Mouse (Mus musculus) C2C12 (cell line): Measurements from ENCODE around the gene Ank2. TPM values are rescaled to one million over a fixed set of nuclear protein-coding genes. Genes with fewer than 3 reads are reported as not detected.

Source experiments
- H3K27me3 ChIP-seq: one replicate; pipeline ENCODE4 v1.6.1; 2011; ENCODE audit not compliant: control insufficient read depth, insufficient read depth, insufficient read length
- H3K36me3 ChIP-seq: one replicate; pipeline ENCODE4 v1.6.1; 2011; ENCODE audit not compliant: control insufficient read depth, insufficient read depth
- H3K4me3 ChIP-seq: one replicate; pipeline ENCODE4 v1.5.1; 2011; ENCODE audit warnings: mild to moderate bottlenecking, control low read depth; ENCODE audit not compliant: poor library complexity, insufficient read depth, severe bottlenecking
- H3K79me2 ChIP-seq: one replicate; pipeline ENCODE4 v1.6.1; 2011; ENCODE audit not compliant: control insufficient read depth, insufficient read depth
- H3K79me3 ChIP-seq: one replicate; pipeline ENCODE4 v1.6.1; 2011; ENCODE audit warnings: low read depth, control low read depth
- H3ac ChIP-seq: one replicate; pipeline ENCODE3; 2011; ENCODE audit warnings: low read depth; ENCODE audit not compliant: control insufficient read depth, insufficient read length
- CEBPB ChIP-seq: IDR thresholded peaks from one replicate; pipeline ENCODE4 v1.6.1; 2011; ENCODE audit warnings: low read depth, mild to moderate bottlenecking, control low read depth, moderate library complexity
- CTCF ChIP-seq: IDR thresholded peaks from one replicate; pipeline ENCODE4 v1.5.1; 2011; ENCODE audit not compliant: control insufficient read depth, insufficient read depth, insufficient read length
- FOSL1 ChIP-seq: IDR thresholded peaks from one replicate; pipeline ENCODE4 v1.8.0; 2011; ENCODE audit warnings: mild to moderate bottlenecking, low read length; ENCODE audit not compliant: poor library complexity, insufficient read depth, severe bottlenecking
- MAX ChIP-seq: IDR thresholded peaks from one replicate; pipeline ENCODE4 v1.6.1; 2011; ENCODE audit warnings: mild to moderate bottlenecking, control low read depth
- MYOD1 ChIP-seq: IDR thresholded peaks from one replicate; pipeline ENCODE4 v1.6.1; 2011; ENCODE audit warnings: low read depth; ENCODE audit not compliant: control insufficient read depth, insufficient read length
- MYOG ChIP-seq: IDR thresholded peaks from one replicate; pipeline ENCODE4 v1.6.1; 2011; ENCODE audit not compliant: control insufficient read depth, insufficient read length; ENCODE audit errors: extremely low read depth
- USF1 ChIP-seq: IDR thresholded peaks from one replicate; pipeline ENCODE4 v1.6.1; 2011; ENCODE audit warnings: low read depth, mild to moderate bottlenecking, control low read depth, moderate library complexity
- polyA plus RNA-seq: library from polyadenylated mRNA; unstranded; fragments of >200 nt; fragmentation: generic; extraction: Trizol; gene quantifications from one replicate; pipeline ENCODE4 v1.2.1, GENCODE M21; 2012; ENCODE audit warnings: missing spikeins

The Ank2 gene
- polyA plus RNA-seq, 1 experiment = 3.5 TPM

GRCm38 (mm10) chr3:127460891-127461437, 38.2 kb downstream of the Ank2 start:
- TF ChIP-seq MYOD1 (no peak), CTCF (no peak), USF1 (no peak), FOSL1 (no peak), MYOG (no peak), MAX (no peak), CEBPB (no peak)
- Histone ChIP-seq H3K79me2 (no peaks in the 10 kb centered on the region), H3K36me3 (no peaks in the 10 kb centered on the region), H3K4me3 (no peak overlapping the region), H3K27me3 (no peaks in the 10 kb centered on the region), H3K79me3 (no peaks in the 10 kb centered on the region), H3ac (no peak overlapping the region)

- H3ac ChIP-seq = no peak overlapping the region
- TF ChIP-seq CTCF (no peak), CEBPB (no peak), MAX (no peak), FOSL1 (no peak), USF1 (no peak), MYOD1 (no peak), MYOG (no peak)
- no peaks in the 10 kb centered on the region for H3K79me3 ChIP-seq
- no peaks in the 10 kb centered on the region for H3K27me3 ChIP-seq
- no peak overlapping the region for H3K4me3 ChIP-seq
- no peaks in the 10 kb centered on the region for H3K79me2 ChIP-seq
- H3K36me3 ChIP-seq = no peaks in the 10 kb centered on the region
Measured at GRCm38 (mm10) chr3:127459858-127460257, 39.3 kb downstream of the Ank2 start.

GRCm38 (mm10) chr3:127458925-127459324, 40.2 kb downstream of the Ank2 start:
- no peak overlapping the region for H3ac ChIP-seq
- no peaks in the 10 kb centered on the region for H3K27me3 ChIP-seq
- TF ChIP-seq FOSL1 = no peak
- TF ChIP-seq MYOD1 = no peak
- TF ChIP-seq MYOG = no peak
- TF ChIP-seq MAX = no peak
- no peak for TF ChIP-seq CEBPB
- no peak for TF ChIP-seq CTCF
- no peak for TF ChIP-seq USF1
- no peaks in the 10 kb centered on the region for H3K79me3 ChIP-seq
- H3K36me3 ChIP-seq = no peaks in the 10 kb centered on the region
- H3K79me2 ChIP-seq = no peaks in the 10 kb centered on the region
- H3K4me3 ChIP-seq = no peak overlapping the region

DNA sequence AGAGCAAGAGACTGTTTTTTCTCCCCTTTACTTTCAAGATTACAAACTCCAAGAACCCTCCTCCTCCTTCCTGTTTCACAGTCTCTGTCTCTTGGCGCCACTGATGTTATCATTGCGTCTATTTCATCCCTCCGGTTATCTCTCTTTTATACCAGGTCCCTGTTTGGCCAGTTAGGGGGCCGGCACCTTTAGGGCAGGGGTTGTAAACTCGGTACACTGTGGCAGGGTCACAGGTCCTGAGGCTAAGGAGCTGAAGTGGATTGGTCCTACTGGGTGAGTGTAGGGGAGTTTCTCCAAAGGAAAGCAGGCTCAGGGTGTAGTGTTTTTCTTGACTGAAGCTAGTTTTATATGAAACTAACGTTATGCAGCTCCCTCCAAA, 40.7 kb downstream of the Ank2 start:
- no peak overlapping the region for H3K4me3 ChIP-seq
- H3K79me3 ChIP-seq = no peaks in the 10 kb centered on the region
- no peak overlapping the region for H3ac ChIP-seq
- no peaks in the 10 kb centered on the region for H3K27me3 ChIP-seq
- no peaks in the 10 kb centered on the region for H3K36me3 ChIP-seq
- TF ChIP-seq MAX = no peak
- TF ChIP-seq MYOG = no peak
- no peak for TF ChIP-seq FOSL1
- TF ChIP-seq CTCF = no peak
- TF ChIP-seq MYOD1 = no peak
- no peak for TF ChIP-seq CEBPB
- TF ChIP-seq USF1 = no peak
- H3K79me2 ChIP-seq = no peaks in the 10 kb centered on the region

GRCm38 (mm10) chr3:127457761-127458419, 41.3 kb downstream of the Ank2 start:
- Histone ChIP-seq H3K79me3 (no peaks in the 10 kb centered on the region), H3K4me3 (no peak overlapping the region), H3ac (no peak overlapping the region), H3K36me3 (no peaks in the 10 kb centered on the region), H3K27me3 (no peaks in the 10 kb centered on the region), H3K79me2 (no peaks in the 10 kb centered on the region)
- no peak for TF ChIP-seq CTCF
- no peak for TF ChIP-seq FOSL1
- TF ChIP-seq CEBPB = no peak
- no peak for TF ChIP-seq MAX
- no peak for TF ChIP-seq MYOG
- no peak for TF ChIP-seq USF1
- no peak for TF ChIP-seq MYOD1

GRCm38 (mm10) chr3:127453738-127454137, 45.4 kb downstream of the Ank2 start:
- no peaks in the 10 kb centered on the region for H3K36me3 ChIP-seq
- H3ac ChIP-seq = no peak overlapping the region
- no peaks in the 10 kb centered on the region for H3K27me3 ChIP-seq
- H3K4me3 ChIP-seq = no peak overlapping the region
- no peaks in the 10 kb centered on the region for H3K79me3 ChIP-seq
- TF ChIP-seq CEBPB (no peak), MYOD1 (no peak), FOSL1 (no peak), CTCF (no peak), MYOG (no peak), USF1 (no peak), MAX (no peak)
- no peaks in the 10 kb centered on the region for H3K79me2 ChIP-seq
